Mouse (Mus musculus) 3134 (cell line): Measurements from ENCODE around the gene Slc4a1.

Experiments used
- DNase-seq: peaks from one replicate; pipeline ENCODE4 v3.0.0-alpha.2; 2011; ENCODE audit warnings: low spot score; ENCODE audit not compliant: insufficient read length; ENCODE audit errors: extremely low read depth

Gene Slc4a1

GRCm38 (mm10) chr11:102376196-102376835 lies 10.3 kb upstream of the Slc4a1 start:
- DNase-seq: peak; percentile 35

GRCm38 (mm10) chr11:102375196-102376173 lies 9.5 kb upstream of the Slc4a1 start:
- peak; percentile 71 for DNase-seq

DNA sequence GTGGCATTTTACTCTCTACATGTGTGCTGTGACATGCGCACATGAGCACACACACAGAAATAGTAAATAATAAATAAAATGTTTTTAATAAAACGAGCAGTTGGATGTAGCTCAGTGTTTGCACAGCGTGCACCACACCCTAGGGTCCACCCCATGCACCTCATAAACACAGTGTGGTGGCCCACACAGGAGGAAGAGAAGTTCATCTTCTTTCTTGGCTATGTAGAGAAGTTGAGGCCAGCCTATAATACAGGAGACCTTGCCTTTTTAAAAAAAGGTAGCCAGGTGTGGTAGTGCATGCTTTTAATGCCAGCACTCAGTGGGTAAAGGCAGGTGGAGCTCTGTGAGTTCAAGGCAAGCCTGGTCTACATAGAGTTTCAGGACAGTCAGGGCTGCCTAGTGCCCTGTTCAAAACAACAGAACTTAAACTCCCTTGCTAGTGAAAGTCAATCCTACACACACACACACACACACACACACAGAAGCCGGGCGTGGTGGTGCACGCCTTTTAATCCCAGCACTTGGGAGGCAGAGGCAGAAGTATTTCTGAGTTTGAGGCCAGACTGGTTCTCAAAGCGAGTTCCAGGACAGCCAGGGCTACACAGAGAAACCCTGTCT lies 8.2 kb upstream of the Slc4a1 start:
- no peak for DNase-seq

DNA sequence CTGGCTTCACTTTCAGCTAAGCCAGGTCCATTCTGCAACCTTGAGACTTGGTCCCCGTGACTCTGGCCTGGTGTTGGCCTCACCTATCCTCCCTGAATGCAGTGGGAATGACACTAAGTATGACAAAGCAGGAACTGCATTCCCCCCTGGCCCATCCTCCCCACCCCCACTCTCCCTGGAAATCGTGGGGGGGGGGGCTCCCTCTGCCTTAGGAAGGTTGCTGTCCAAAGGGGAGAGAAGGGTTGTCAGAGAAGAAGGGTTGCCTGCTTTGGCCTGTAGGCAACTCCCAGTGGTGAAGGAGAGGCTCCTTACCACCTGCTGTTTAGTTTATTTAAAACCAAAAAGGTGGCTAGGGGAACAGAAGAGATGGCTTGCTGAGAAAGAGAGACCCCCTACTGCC lies 7.6 kb upstream of the Slc4a1 start:
- DNase-seq: no peak

- DNase-seq: no peak
Observed at GRCm38 (mm10) chr11:102372936-102373335, 6.9 kb upstream of the Slc4a1 start.

- no peak for DNase-seq
Observed at GRCm38 (mm10) chr11:102371926-102372685, 6.1 kb upstream of the Slc4a1 start.

- DNase-seq: no peak
Observed at GRCm38 (mm10) chr11:102370285-102370684, 4.3 kb upstream of the Slc4a1 start.

DNA sequence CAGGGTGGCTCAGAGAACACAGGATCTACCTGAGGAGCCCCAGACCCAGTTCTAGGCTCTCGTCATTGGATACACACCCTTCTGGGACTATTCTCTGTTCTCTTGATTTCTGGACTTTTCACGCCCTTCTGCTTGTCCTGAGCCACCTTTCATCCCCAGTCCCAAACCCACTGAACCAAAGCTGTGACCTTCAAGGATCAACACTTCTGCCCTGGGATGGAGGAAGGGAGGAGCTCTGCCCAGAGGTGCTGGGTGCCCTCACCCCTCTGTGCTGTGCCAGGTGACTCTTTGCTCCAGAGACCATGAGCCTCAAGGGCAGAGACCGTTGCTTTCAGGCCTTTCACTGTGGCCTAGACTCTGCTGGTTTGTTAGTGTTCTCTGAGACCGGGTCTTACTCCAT lies 3.3 kb upstream of the Slc4a1 start:
- no peak for DNase-seq

DNA sequence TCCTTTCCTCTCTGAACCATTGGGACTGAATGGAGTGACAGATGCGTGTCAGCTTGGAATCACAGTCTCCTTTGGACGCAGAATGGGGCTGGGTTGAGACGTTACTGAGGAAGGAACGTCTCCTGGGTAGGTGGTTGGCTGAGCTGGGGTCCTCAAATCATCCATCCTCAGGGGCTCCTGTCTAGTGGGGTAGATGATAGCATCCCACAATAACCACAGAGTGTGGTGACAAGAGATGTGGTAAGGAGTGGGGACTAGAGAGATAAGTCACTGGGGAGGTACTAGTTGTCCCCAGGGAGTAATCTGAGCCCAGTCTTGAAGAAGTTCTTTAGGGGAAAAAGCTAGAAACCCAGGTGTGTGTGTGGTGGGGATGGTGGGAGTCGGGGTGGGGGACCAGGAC lies 2.3 kb upstream of the Slc4a1 start:
- no peak for DNase-seq

GRCm38 (mm10) chr11:102367504-102368280 lies 1.7 kb upstream of the Slc4a1 start:
- peak; percentile 36 for DNase-seq

DNA sequence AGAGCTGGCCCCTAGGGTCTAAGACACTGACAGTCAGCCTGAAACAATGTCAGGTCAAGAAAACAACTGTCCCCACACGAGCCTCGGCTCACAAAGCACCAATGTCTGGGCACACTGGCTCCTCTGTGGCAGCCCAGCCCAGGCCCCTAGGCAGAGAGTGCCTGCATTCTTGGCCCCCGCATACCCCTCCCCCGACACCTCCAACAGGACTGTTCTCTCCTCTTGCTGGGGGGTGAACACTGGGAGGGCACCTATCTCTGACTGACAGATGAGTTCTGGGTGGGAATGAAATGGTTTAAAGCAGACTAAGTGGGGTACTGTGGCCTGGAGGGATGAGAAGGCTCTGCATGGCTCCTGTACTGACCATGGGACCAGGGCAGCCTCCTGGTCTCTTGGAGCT lies 304 bp downstream of the Slc4a1 start:
- no peak for DNase-seq

DNA sequence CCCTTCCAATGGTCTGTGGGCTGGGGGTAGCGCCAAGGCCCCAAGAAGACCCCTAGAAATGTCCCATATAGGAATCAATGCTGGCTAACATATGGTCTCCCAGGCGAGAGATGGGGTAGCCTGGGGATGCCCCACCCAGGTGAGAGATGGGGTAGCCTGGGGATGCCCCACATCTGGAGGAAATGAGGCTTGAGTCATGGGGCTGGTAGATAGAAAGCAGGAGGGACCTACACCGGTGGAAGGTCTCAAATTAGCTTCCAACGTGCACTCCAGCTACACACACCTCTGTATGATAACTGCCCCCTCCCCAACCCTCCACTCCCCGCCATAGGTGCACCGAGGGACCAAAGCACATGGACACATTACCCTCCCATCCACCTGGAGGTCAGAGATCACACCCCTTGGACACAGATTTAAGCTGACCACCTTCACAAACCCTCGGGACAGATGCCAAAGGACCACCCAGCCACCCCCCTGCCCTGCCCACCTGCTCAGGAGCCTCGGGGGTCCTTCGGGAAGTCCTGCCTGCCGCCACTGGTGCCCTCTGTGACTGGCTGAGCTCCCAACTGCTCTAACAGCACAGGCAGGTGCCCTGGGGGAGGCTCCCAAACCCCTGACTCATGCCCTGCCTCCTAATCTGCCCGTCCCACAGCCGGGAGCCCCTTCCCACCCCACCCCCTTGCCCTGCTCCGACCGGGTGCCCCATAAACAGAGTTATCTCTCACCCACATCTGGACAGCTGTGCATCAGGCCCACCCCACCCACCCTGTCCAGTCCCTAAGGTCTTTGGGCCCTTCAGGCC lies 1.2 kb downstream of the Slc4a1 start:
- no peak for DNase-seq

DNA sequence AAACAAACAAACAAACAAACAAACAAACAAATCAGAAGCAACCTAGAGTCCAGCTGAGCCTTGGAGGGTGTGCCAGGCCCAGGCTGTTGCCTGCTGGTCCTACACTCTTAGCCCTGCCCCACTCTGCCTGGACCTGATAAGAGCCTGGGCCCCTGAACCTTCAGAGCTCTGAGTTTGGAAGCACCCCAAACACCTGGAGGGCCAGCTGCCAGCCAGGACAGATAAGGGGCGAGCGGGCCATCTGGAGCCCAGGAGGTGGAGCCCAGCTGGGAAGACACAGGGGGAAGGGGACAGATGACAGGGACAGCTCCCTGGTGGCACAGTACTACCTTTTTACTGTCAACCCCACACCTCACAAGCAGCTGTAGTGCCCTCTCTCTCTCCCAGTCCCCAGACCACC lies 2.4 kb downstream of the Slc4a1 start:
- no peak for DNase-seq

GRCm38 (mm10) chr11:102361776-102362495 lies 4.1 kb downstream of the Slc4a1 start:
- no peak for DNase-seq

- DNase-seq: no peak
Observed at GRCm38 (mm10) chr11:102358365-102358764, 7.6 kb downstream of the Slc4a1 start.

DNA sequence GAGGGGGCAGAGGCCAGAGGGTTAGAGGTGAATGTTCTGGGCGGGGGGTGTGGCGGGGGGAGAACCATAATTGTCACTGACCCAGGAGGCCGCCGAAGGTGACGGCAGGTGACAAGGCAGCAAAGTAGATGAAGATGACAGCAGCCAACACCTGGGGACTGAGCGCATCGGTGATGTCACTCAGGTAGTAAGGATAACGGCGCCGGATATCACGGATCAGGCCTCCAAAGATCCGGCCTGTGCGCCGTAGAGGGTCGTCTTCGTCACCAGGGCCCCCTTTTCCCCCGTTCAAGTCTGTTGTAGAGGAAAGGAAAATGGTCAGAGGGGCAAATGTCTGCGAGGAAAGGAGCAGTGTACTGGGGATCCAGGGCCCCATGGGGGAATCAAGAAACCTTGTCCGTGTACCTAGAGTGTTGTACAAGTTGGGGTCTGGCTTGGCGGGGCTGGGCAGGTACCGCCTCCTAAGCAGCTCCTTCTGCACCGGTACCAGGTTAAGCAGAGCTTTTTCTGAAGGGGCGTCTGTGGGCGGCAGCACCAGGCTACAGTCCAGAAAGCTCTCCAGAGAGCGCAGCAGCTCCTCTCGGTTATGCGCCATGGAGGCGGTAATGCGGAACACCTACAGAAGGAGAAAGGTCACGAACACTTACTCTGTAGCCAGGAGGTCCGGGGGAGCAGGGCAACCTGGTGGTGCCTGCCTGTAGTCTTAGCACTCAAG lies 9.2 kb downstream of the Slc4a1 start:
- DNase-seq: no peak

DNA sequence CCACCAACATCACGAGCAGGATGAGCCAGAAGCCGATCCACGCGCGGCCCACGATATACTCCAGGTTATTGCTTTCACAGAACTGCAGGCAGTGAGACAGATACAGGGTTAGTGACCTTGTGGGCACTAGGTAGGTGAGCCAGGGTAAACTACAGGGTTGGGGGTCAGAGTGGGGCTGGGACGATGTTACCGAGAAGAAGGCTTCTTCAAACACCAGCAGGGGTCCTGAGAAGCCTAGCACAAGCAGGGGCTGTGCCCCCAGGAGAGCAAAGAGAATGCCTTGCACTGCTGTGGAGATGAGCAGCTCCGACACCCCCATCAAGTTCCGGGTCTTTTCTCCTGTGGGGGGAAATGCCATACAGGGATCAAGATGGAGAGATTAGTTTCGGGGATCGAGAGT lies 9.8 kb downstream of the Slc4a1 start:
- no peak for DNase-seq

DNA sequence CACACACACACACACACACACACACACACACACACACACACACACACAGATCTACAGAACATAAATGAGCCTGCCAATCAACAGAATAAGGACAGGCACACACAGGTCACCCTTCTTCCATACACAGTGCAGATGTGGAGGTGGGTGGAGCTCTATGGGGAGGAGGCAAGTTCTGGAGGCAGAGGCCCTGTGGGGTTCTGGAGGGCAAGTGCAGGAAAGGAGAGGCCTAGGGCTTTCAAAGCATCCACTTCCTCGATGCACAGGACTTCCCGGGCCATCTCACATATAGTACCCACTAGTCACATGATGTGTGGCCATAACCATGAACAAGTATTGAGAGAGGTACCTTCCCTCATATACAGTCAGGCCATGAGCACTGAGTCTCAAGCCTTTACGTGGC lies 10.5 kb downstream of the Slc4a1 start:
- DNase-seq: no peak
